Mouse (Mus musculus) ES-E14 (cell line): ENCODE measurements around the gene Dpm2. TPM values are rescaled to one million over a fixed set of nuclear protein-coding genes. Genes with fewer than 3 reads are reported as not detected.

Experiments
- DNase-seq: peaks from one replicate; pipeline ENCODE4 v3.0.0-alpha.2; 2013; ENCODE audit warnings: low read depth, low spot score
- H3K27ac ChIP-seq: 2 replicates; pipeline ENCODE4 v1.5.1; 2012; ENCODE audit warnings: low read depth, mild to moderate bottlenecking, low read length, moderate library complexity, mixed read lengths; ENCODE audit not compliant: poor library complexity, insufficient read depth, severe bottlenecking
- H3K36me3 ChIP-seq: 2 replicates; pipeline ENCODE4 v1.6.1; 2012; ENCODE audit warnings: mild to moderate bottlenecking, low read length, moderate library complexity, mixed read lengths; ENCODE audit not compliant: control insufficient read depth, poor library complexity, insufficient read depth, severe bottlenecking
- H3K4me1 ChIP-seq, 2 experiments: fragments of 150-350 bp in 1 of 2; sonication (generic) in 1 of 2; 2 replicates each; pipeline ENCODE4 v1.6.1; 2012; ENCODE audit warnings: low read length in 2 of 2, mild to moderate bottlenecking in 1 of 2, mixed read lengths in 1 of 2; ENCODE audit not compliant: control insufficient read depth in 2 of 2, insufficient read depth in 2 of 2, poor library complexity in 1 of 2
- H3K4me3 ChIP-seq, 2 experiments: fragments of 150-350 bp in 1 of 2; sonication (generic) in 1 of 2; 2 replicates each; pipeline ENCODE4 v1.5.1; 2012; ENCODE audit warnings: low read length in 2 of 2, low read depth in 1 of 2, mild to moderate bottlenecking in 1 of 2, mixed read lengths in 1 of 2; ENCODE audit not compliant: insufficient read depth in 1 of 2, poor library complexity in 1 of 2, severe bottlenecking in 1 of 2
- H3K9ac ChIP-seq: 2 replicates; pipeline ENCODE4 v1.6.1; 2012; ENCODE audit warnings: low read depth, mild to moderate bottlenecking, low read length, mixed read lengths; ENCODE audit not compliant: poor library complexity, insufficient read depth, severe bottlenecking
- H3K9me3 ChIP-seq: fragments of 150-350 bp; sonication (generic); 2 replicates; pipeline ENCODE4 v1.6.1; 2012; ENCODE audit warnings: low read depth, mild to moderate bottlenecking, low read length; ENCODE audit not compliant: control insufficient read depth, insufficient read depth
- CHD2 ChIP-seq: IDR thresholded peaks from 2 replicates; pipeline ENCODE4 v1.6.1; 2014; ENCODE audit warnings: mild to moderate bottlenecking, low read depth, low read length, inconsistent platforms
- HCFC1 ChIP-seq: IDR thresholded peaks from 2 replicates; pipeline ENCODE4 v1.6.1; 2012; ENCODE audit warnings: low read length, inconsistent platforms, borderline replicate concordance; ENCODE audit not compliant: insufficient read depth
- MAFK ChIP-seq: IDR thresholded peaks from 2 replicates; pipeline ENCODE4 v1.6.1; 2014; ENCODE audit warnings: mild to moderate bottlenecking, low read depth, low read length, inconsistent platforms; ENCODE audit not compliant: insufficient read depth
- ZC3H11A ChIP-seq: IDR thresholded peaks from 2 replicates; pipeline ENCODE4 v1.6.1; 2012; ENCODE audit warnings: low read depth, mild to moderate bottlenecking, inconsistent platforms, low read length, borderline replicate concordance
- ZNF384 ChIP-seq: IDR thresholded peaks from 2 replicates; pipeline ENCODE4 v1.6.1; 2012; ENCODE audit warnings: low read depth, low read length, inconsistent platforms
- in situ Hi-C, 2 experiments: fragments of 600-800 bp; cut with MboI; formaldehyde crosslinking; loops; one replicate each; pipeline ENCODE4 v1.15.1; 2025; ENCODE audit warnings: low sequenced_read_pairs in 2 of 2, inconsistent platforms in 1 of 2; ENCODE audit not compliant: unreplicated experiment in 2 of 2
- total RNA-seq: library from RNA; depleted of rRNA; stranded (reverse); fragments of 300-350 nt; gene quantifications from 2 replicates; pipeline ENCODE4 v1.2.3, GENCODE M21; 2012

Dpm2 gene
- total RNA-seq, 1 experiment = 44.1 TPM

- TF ChIP-seq ZC3H11A (no peak), CHD2 (peak; percentile 83)
- no peak overlapping the region for H3K27ac ChIP-seq
- peak; percentile 60 for DNase-seq
- H3K4me3 ChIP-seq = peak overlapping the region in 1 of 2 experiments; percentile 35; a peak in 2 of 4 replicates
- H3K36me3 ChIP-seq = no peaks in the 10 kb centered on the region
- in situ Hi-C loops = no loop called here
- H3K9me3 ChIP-seq = no peaks in the 10 kb centered on the region
- no peak overlapping the region for H3K9ac ChIP-seq
- peaks cover 2 to 3% of the 10 kb centered on the region in 2 experiments; a peak in 3 of 4 replicates for H3K4me1 ChIP-seq
Measured at GRCm38 (mm10) chr2:32581450-32582095, 10.9 kb downstream of the Dpm2 start.

GRCm38 (mm10) chr2:32582830-32583799 is 12.5 kb downstream of the Dpm2 start:
- TF ChIP-seq ZC3H11A = peak; percentile 57; the same call in 1 of the 2 replicates
- TF ChIP-seq MAFK = no peak
- TF ChIP-seq HCFC1 = no peak
- Histone ChIP-seq H3K36me3 (no peaks in the 10 kb centered on the region), H3K9me3 (no peaks in the 10 kb centered on the region), H3K9ac (peak overlapping the region; percentile 22; the same call in 1 of the 2 replicates), H3K4me1 (peaks cover 3 to 7% of the 10 kb centered on the region in 2 experiments; a peak in 3 of 4 replicates), H3K27ac (no peak overlapping the region), H3K4me3 (peak overlapping the region; percentile 26 to 30)
- in situ Hi-C loops = no loop called here
- peak; percentile 83 for DNase-seq

GRCm38 (mm10) chr2:32585149-32585714 is 14.6 kb downstream of the Dpm2 start:
- H3K9ac ChIP-seq = no peak overlapping the region
- TF ChIP-seq ZC3H11A (no peak), HCFC1 (no peak), MAFK (no peak), ZNF384 (no peak), CHD2 (no peak)
- no peak for DNase-seq
- H3K9me3 ChIP-seq = no peaks in the 10 kb centered on the region
- no peak overlapping the region for H3K27ac ChIP-seq
- H3K4me3 ChIP-seq = no peak overlapping the region
- in situ Hi-C loops = no loop called here
- H3K4me1 ChIP-seq = peaks cover 3 to 7% of the 10 kb centered on the region in 2 experiments; a peak in 3 of 4 replicates
- H3K36me3 ChIP-seq = no peaks in the 10 kb centered on the region

- Histone ChIP-seq H3K9ac (peak within 1 kb of the TSS; percentile 80), H3K4me3 (peak within 1 kb of the TSS; percentile 75 to 81), H3K27ac (no peak within 1 kb of the TSS), H3K4me1 (peaks cover 3 to 7% of the 10 kb centered on the region in 2 experiments; a peak in 3 of 4 replicates), H3K36me3 (no peaks in the 10 kb centered on the region), H3K9me3 (no peaks in the 10 kb centered on the region)
- peak; percentile 94 for DNase-seq
- in situ Hi-C loops = no loop called here
- TF ChIP-seq CHD2 (no peak), HCFC1 (0 out of 2 replicates have a peak, but pooled peaks have one; percentile 43)
Measured at GRCm38 (mm10) chr2:32586871-32587351, 16.3 kb downstream of the Dpm2 start, which contains the start of gene St6galnac4. Gene St6galnac4, plus strand, starts transcription at chr2:32587095.
